Mouse (Mus musculus) gastrocnemius, adult 18-20 months (tissue): ENCODE data around the gene Thy1. TPM values are rescaled to one million over a fixed set of nuclear protein-coding genes. Genes with fewer than 3 reads are reported as not detected.

ENCODE experiments used
- DNase-seq: peaks from one replicate; pipeline ENCODE4 v3.0.0; 2021; ENCODE audit warnings: low spot score
- long read RNA-seq, 2 experiments: library from polyadenylated mRNA; stranded (forward); transcript quantifications; one replicate each; pipeline ENCODE4 v2.0.0; 2021
- total RNA-seq, 2 experiments: library from RNA; stranded (reverse); gene quantifications; 2 replicates each; pipeline ENCODE4 v1.2.3; 2021

Thy1 gene
- total RNA-seq: 10 to 100 TPM in 1 of 2 experiments, 1 to 10 TPM in 1; 7.9 to 10.5 TPM
- long read RNA-seq, experiment 1, partial matches to known transcripts: 1 of 1 reads
- long read RNA-seq, experiment 1, other reads (novel, unspliced or antisense): 0 of 1 reads
- long read RNA-seq, experiment 2, partial matches to known transcripts: 1 of 1 reads
- long read RNA-seq, experiment 2, other reads (novel, unspliced or antisense): 0 of 1 reads

DNA sequence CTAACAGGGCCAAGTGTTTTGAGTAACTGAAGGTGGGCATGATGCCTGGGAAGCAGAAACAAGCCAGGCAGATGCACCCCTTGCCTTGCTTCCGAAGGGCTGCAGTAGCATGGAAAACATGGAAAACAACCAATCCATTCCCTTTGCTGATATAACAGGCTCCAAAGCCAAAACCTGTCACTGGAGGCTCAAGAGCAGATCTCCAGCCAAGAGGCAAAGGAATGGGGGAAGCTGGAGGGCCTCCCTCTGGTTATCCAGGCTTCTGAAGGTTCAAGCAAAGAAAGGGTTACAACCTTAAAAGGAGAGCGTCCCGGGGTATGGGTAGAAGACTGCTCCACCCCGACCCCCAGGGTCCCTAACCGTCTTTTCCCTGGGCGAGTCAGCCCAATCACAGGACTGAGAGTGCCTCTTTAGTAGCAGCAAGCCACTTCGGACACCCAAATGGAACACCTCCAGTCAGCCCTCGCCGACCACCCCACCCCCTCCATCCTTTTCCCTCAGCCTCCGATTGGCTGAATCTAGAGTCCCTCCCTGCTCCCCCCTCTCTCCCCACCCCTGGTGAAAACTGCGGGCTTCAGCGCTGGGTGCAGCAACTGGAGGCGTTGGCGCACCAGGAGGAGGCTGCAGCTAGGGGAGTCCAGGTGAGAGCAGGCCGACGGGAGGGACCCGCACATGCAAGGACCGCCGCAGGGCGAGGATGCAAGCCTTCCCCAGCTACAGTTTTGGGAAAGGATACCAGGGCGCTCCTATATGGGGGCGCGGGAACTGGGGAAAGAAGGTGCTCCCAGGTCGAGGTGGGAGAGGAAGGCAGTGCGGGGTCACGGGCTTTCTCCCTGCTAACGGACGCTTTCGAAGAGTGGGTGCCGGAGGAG lies at the start of gene Thy1:
Gene Thy1, plus strand, starts transcription at position 549 of the 872 bp plus-strand sequence.
- DNase-seq: peak; percentile 26

DNA sequence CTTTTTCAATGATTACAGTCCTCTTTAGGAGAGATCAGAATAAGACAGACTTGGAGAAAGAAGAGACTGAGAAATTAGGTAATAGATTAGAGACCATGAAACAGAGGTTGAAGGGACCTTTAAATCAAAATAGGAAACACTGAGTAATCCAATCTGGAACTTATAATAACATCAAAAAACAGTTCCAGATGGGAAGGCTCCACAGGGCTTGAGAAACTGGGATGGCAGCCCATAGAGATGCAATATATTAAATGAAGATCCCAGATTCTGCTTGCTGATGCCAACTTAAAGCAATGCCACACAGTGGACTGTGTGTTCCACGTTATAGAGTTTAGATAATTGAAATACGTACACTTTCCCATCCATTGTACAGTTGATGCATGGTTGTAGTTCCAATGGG lies 45.5 kb upstream of the Thy1 start:
- DNase-seq: no peak

DNA sequence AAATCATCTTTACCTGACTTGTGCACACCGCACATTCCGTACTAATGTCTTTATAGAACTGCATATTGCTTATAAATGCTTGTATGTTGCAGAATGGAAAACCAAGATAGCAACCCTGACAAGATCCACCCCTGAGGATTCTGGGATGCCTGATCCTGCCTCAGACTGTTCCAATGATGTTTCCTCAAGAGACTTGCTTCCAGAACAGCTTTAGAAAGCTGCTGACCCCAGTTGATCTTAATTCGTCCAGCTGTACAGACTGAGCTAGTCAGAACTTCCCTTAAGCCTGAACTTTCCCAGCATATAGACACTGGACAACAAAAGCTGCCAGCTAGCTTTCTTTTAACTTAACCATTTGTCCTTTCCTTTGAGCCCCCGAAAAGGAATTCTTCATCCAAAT lies 44.3 kb upstream of the Thy1 start:
- peak; percentile 27 for DNase-seq

DNA sequence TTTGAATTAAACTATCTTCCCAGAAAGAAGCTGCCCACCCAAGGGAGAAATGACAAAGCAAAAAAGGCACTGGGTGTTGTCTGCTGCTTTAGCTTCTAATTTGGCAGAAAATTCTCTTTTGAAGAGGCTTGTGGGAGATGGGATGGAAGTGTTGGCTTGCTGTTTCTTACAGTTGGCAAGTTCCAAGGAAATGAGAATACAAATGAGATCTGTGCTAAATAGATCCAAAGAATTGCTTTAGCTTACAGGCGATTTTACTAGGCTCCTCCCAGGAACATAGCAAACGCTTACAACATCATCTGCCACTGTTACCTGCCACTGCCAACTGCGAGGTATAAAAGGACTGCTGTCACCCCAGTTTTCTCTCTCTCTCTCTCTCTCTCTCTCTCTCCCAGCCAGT lies 38.8 kb upstream of the Thy1 start:
- no peak for DNase-seq

DNA sequence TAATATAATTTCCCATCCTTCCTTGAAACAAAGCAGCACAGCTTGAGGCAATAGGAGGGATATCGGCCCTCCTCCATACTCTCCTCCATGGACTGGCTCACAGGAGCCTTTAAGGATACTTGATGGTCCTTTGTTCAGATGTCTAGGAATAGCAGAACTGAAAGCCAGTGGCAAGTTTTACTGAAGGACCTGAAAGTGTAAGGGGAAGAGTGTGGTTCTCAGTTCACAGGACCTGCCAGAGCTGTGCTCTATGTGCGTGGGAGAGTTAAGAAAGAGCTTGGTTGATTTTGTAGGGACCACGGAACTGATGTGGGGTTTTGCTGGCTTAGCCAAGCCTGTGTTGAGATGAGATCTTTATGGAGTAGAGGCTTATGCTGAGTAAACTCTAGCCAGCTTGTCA lies 37.9 kb upstream of the Thy1 start:
- no peak for DNase-seq

DNA sequence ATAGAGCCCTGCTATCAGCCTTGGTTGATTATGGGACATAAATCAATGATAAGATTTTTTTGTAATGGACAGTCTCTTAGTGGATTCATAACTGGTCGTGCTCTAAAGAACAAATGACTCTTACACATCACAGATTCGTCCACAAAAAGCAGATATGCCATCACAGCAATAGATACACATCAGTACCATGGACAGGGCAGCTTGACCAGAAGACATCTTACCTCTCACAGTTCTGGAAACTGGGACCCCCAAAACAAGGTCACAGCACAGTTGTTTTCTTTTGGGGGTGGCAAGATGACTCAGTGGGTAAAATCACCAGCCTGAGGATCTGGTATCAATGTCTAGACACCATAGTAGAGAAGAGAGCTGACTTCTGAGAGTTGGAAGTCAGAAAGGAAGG lies 35.9 kb upstream of the Thy1 start:
- no peak for DNase-seq

DNA sequence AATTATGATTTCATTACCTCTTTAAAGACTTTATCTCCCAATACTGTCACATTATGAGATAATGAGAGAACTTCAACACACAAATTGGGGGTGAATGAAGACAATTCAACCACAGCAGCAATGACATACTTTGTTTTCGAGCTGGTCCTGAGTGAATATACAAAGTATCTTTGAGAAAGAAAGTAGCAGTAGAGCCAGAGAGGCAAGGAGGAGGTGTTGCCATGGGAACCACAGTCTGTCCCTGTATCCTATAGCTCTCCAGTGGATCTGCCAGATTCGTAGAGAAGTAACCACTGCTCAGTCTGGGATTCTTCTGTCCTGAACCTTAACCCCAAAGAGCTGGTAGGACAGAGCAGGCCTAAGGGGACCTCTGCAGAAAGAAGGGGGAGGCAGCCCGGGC lies 35.2 kb upstream of the Thy1 start:
- no peak for DNase-seq

DNA sequence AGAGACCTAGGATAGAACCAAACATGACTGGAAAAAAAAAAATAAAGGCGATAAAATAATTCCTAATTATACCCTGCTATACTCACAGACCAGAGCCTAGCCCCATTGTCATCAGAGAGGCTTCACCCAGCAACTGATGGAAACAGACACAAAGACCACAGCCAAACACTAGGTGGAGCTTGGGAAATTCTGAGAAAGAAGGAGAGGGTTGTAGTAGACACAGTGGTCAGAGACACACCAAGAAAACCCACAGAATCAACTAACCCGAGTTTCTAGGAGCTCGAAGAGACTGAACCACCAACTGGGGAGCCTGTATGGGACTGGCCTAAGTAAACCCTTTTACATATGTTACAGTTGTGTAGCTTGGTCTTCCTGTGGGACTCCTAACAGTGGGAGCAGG lies 32.3 kb upstream of the Thy1 start:
- DNase-seq: no peak

DNA sequence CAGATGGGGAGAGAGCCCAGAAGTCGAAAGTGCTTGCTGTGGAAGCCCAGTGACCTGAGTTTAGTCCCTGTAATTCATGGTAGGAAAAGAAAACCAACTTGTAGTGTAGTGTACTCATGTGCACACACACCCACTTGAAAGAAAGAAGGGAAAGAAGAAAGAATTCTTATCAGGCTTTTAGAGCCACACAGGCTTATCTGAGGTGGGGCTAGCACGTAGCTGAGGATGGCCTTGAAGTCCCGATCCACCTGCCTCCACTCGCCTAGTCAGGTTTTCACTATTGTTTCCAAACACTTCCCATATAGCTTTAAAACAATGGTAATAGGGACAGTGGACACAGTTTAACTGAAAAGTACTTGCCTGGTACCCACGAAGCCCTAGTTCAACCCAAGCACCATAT lies 31.5 kb upstream of the Thy1 start:
- no peak for DNase-seq

DNA sequence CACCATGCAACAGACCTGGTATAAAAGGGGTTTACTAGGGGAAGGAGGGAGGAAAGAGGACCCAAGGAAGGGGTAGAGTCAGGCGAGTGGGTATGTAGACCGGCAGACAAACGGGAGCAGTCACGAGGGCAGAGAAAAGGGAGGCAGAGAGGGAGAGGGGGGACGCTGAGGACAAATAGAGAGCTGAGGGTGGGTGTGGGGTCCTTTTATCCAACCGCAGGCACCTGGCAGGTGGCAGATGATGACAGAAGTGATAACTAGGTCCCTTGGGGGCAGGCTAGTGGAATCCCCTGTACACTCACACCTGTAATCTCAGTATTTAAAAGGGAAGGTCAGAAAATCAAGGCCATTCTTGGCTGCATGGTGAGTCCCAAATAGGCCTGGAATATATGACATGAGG lies 31.0 kb upstream of the Thy1 start:
- no peak for DNase-seq

DNA sequence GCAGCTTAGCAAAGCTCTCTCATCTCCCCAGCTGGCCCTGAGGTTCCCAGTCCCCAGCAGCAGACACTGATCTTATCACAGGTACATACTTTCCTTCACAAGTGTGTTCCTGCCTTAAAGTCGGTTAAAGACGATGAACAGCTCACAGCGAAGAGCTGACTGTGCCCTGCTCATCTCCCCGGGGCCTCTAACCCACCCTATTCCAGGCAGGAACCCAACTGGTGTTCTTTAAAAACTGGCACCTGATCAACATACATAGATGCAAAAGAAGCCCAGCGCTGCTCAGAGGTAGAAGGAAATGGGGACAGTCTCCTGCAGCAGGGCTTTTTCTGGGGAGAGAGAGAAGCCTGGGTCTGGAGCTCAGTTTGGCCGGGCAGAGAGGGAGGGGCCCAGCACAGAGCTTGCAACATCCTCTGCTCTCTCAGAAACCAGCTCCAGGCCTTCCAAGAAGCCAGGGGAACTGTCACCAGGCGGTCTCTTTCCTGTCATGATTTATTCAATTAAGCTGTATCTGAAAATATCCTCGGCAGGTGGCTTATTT lies 30.4 kb upstream of the Thy1 start:
- DNase-seq: peak; percentile 50

DNA sequence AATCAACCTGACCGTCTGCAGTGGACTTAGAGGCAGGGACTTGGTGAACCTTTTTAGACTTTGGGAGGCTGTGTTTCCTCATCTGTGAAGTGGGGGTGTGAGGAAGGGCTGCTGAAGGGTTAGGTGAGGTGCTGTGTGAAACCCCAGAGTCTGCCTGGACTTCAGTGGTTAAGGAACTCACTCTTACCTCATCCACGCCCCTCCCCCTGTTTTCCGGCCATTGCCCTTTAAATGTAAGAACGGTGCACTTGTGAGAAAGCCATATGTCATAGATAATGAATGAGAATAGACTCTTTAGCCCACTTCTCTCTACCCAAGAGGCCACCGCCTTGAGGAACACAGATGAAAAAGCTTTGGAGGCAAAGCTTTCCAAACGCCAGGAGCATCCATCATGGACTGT lies 29.4 kb upstream of the Thy1 start:
- DNase-seq: no peak

DNA sequence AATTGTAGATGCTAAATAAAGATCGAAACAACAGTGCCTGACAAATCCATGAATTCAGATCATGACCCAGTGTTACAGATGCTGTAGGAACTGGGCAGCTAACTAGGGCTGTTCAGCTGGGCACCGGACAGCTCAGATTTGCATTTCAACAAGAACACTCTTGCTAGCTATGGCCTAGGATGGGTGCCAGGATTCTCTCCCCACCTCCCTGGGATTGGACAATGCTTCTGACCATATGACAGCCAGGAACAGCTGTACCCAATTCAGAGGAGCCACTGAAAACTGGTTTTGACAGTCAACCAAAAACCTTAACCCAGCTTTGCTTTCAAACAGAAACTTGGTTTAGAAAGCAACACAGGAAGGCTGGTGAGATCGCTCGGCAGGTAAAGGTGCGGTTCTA lies 26.9 kb upstream of the Thy1 start:
- DNase-seq: no peak

DNA sequence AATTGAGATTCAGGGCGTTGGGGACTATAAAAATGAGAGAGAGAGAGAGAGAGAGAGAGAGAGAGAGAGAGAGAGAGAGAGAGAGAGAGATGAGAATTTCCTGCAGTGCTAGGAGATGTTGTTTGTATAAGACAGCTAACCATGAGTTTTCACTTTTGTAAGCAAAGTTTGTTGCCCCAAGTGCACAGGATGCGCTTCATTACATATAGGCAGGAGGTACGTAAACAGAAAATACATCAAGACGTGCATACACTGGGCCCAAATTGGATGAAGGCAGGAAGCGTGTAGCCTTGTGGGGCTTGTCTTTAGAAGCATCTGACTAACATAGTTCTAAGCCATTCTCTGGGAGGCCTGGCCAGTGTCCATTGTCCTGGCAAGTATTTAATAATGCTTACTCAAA lies 25.3 kb upstream of the Thy1 start:
- no peak for DNase-seq

DNA sequence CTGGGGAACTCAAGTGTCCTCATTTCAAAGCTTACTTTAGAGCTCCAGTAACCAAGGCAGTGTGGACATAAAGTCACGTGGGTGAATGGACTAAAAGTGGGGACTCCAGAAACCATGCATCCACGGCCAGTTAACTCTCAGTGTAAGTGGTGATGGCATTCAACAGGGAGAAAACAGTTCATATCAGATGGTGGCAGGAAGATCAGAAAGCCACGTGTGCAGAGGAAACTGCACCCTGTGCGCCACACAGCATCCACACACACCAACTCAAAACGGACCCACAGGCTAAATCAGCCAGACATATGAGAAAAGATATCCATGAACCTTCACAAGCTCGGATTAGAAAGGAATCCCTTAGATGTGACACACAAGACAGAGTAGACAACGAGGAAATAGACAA lies 23.2 kb upstream of the Thy1 start:
- DNase-seq: no peak

DNA sequence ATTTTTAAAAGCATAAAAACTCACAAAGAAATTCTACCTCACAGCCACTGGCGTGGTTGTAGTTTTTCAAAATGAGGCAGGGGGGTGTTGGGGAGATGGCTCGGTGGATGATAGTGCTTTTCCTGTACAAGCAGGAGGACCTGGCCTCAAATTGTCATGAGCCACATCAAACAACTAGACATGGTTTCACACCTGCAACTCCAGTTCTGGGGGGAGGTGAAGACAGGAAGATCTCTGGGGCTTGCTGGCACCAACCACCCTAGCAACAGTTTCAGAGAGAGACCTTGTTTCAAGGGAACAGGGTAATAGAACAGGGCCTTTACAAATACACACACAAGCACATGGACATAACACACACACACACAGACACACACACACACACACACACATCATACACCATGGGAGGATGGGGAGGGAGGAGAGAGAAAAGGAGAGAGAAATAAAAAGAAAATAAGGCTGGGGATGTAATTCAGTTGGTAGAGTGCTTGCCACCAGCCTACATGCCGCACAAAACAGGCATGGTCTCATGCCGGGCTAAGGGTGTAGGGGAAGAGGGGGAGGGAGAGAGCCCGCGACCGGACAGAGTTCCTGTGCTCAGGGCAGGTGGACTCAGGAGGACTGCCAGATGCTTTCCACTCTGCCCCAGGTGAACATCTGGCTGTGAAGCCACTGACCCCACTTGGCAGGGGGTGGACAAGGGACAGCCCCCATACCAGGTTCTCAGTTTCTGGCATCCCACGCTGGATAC lies 20.9 kb upstream of the Thy1 start:
- no peak for DNase-seq

DNA sequence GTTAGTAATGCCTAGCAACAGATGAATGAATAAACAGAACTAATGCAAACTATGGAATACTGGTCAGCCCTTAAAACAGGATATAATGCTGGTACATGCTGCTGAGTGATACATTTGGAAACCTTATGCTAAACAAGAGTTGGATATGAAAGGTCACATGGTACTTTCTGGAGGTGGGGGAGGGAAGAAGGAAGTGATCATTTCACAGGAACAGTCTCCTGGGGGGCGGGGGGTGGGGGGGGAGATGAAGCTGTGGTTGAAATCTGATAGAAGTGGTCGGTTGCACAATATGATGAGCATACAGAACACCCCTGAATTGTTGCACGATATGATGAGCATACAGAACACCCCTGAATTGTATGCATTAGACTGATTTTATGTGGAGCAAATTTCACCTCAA lies 19.1 kb upstream of the Thy1 start:
- no peak for DNase-seq

DNA sequence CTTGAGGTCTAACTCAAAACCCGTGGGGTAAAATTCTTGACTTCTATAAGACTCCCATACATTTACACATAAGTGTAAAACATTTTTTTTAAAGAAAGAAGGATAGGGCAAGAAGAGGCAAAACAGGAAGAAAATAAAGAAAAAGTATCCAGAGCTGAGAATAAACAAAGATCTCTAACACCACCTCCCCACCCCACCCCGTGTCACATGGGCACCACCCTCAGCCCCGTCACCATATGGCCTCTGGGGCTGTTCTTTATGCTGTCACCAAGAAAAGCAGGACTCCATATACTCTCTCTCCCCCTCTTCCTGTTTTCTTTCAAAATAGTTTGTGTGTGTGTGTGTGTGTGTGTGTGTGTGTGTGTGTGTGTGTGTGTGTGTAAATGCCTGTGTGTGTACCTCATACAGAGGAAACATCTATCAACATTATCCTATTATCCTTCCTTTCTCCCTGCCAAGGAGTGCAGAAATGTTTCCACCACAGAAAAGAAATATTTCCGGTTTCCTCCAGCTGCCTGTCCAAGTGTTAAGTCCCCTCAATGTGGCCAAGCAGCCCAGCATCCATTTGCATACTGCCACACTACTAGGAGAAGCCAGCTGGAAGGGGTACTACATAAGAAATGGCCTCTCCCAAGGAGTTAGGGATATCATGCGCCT lies 13.5 kb upstream of the Thy1 start:
- no peak for DNase-seq

DNA sequence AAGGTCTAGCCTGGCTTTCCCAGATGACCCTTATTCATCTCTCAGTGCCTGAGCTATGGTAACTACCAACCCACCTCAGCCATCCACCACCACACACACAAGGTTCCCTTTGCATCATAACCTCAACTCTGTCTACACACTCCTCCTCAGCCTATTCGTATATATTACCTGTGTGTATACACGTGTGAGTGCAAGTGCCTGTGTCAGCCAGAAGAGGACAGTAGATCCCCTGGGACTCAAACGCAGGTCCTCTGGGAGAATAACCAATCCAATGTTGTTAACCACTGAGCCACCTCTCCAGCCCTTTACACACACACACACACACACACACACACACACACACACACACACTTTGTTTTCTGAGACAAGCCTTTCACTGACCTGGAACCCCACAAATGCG lies 12.5 kb upstream of the Thy1 start:
- no peak for DNase-seq

DNA sequence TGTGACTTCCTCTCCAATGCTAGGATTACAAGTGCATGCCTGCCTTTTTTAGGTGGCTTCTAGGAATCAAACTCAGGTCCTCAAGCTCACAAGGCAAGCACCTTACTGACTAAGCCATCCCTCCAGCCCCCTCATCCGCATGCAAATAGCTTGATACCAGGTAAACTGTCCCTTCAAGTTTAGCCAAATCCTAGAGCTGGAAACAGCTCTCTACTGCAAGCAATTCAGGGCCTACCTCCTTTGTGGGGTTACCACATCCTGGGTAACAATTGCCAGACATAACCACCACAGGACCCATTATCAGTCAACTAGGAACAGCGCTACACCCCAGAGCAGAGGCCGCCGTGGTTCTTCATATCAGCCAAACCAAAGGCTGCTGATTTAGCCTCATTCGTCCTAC lies 12.1 kb upstream of the Thy1 start:
- no peak for DNase-seq

DNA sequence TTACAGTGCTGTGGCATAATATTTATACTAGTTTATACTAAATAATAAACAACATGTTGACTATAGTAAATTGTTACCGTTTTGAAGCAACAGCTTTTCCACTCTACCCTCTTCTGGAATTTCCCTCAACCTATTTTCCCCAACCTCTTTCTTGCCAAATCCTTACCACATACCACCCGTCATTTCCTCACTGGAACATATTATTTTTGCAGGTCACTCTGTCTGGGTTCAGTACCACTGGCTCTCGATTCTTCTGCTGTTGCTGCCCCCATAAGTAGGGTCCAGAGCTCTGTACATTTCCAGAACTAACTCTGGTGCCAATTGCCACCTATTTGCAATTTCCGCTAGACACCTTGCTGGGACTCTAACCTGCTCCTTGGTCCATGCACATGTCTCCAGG lies 11.2 kb upstream of the Thy1 start:
- DNase-seq: no peak

DNA sequence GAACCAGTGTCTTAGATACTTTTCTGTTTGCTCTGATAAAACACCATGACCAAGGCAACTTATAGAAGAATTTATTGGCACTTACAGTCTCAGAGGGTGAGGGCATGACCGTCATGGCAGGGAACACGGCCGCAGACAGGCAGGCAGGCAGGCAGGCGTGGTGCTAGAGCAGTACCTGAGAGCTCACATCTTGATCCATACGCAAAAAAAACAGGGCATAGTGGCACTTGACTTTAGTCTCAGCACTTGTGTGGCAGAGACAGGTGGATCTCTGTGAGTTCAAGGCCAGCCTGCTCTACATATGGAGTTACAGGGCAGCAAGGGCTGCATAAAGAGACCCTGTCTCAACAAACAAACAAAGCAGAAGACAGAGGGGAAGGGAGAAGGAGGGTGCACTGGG lies 9.9 kb upstream of the Thy1 start:
- DNase-seq: no peak
